Mouse (Mus musculus): ENCODE measurements at regions not wholly inside any gene's neighbourhood (a gene's known extent, or its start where the extent isn't known, plus 50 kb on each side); places are given as distances from the start of the nearest gene placed in this dataset.
A peak's percentile ranks its signal among the peaks of the same experiment; 100 is the strongest.

GRCm38 (mm10) chr9:59232682-59233081, 58.7 kb upstream of the Adpgk start:
- intact Hi-C loops (cut with DNase I) = no loop called here
- DNase-seq (ENCODE audit: low spot score in 2 of 2) = peak; percentile 26 to 49

DNA sequence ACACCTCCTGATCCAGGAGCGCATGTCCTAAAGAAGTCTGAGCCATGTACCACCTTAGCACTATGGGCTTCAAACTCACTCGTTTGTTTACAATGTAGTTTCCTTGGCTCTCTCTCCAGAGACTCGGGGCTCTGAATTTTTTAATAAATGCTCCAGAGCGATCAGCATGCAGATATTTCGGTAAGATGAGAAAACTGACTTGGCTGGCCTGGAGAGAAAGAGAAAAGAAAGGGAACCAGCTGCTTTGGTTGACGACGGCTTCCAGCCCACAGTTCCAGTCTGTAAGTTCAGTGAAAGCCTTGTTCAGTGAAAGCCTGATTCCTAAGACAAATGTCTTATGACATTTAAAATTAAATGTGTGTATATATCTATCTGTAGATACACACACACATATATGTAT, 59.4 kb upstream of the Adpgk start:
- no peak for DNase-seq (ENCODE audit: low spot score in 2 of 2)
- intact Hi-C loops (cut with DNase I) = no loop called here

- intact Hi-C loops (cut with DNase I) = no loop called here
These were observed 60.2 kb upstream of the Adpgk start for GRCm38 (mm10) chr9:59231186-59231585.

DNA sequence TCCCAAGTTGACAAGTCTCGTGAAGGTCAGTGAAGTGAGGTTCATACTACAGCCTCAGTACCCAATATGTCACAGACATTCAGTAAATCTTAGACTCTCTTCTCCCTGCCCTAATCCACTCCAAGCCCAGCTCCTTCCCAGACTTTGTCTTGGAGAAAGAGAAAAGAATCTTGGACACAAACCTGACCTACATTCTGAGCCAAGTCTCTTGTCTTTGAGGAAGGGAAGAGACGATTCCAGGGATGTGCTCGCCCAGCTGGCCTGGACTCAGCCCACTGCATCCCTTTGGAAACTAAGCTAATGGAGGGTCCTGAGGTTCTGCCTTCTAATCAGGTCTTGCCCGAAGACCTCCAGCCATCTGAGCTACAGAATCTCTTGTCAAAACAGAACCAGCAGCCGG, 61.2 kb upstream of the Adpgk start:
- intact Hi-C loops (cut with DNase I) = no loop called here
- DNase-seq (ENCODE audit: low spot score in 2 of 2) = no peak

More at GRCm38 (mm10) chr9:59231186-59231585, 60.2 kb upstream of the Adpgk start:
- DNase-seq (ENCODE audit: low spot score in 2 of 2) = no peak

DNA sequence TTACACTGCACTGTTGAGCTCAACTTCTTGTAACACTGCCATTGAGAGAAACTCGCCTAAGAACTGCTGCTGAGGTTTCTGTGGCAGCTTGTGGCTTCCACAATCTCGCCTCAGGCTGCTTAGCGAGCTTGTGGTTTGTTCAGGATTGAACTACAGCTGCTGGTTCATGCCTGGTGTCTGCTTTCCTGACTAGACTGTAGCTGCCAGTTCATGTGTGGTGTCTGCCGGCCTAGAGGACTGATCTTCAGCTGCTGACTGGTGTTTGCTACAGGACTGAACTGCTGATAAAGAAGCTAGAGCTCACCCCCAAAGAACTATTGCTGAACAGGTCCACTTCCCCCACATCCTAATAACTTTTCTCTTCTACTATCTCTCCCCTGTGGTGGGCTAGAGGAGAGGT, 63.4 kb upstream of the Adpgk start:
- no peak for DNase-seq (ENCODE audit: low spot score in 2 of 2)
- intact Hi-C loops (cut with DNase I) = no loop called here

- intact Hi-C loops (cut with DNase I) = no loop called here
- DNase-seq (ENCODE audit: low spot score in 2 of 2) = no peak
These were observed 65.0 kb upstream of the Adpgk start for GRCm38 (mm10) chr9:59226361-59226760.

- DNase-seq (ENCODE audit: low spot score in 2 of 2) = no peak
- intact Hi-C loops (cut with DNase I) = no loop called here
These were observed 72.1 kb upstream of the Adpgk start for GRCm38 (mm10) chr9:59219277-59219676.

GRCm38 (mm10) chr9:59202654-59203514, 88.5 kb upstream of the Adpgk start:
- DNase-seq (ENCODE audit: low spot score in 2 of 2) = no peak
- intact Hi-C loops (cut with DNase I) = no loop called here

- intact Hi-C loops (cut with DNase I) = loop anchor here (5.0 kb wide), 1 partner anchor 162 kb away; the partner anchor contains the start of gene Neo1
- no peak for DNase-seq (ENCODE audit: low spot score in 2 of 2)
These were observed 91.7 kb upstream of the Adpgk start for GRCm38 (mm10) chr9:59199495-59200196.

DNA sequence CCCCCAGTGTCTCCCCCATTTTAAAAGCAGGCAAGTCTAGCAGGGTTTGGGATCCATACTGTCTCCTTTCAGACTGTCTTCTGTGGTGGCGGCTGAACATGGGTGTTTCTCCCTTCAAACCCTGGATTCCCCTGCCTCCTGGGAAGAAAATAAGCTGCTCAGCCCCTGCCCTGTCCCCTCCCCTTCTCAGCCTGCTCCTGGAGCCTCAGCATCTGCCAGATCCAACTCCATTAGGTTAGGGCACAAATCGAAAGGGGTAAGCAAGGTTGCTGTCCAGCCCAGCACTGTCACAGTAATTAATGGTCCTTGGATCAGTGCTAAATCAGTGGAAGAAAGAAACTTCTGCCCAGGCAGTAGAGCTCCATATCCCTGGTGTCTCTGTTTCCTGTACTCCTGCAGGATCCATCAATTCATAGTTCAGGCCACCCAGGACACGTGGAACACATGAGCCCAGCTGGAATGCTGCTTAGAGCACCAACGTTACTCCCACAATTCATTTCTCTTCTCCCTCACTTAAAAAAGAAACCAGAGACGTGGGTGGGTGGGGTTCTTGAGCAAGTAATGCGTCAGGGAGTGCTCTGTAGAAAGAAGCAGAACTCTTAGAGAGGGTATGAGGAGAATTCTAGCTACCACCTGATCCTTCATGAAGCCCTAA, 93.0 kb upstream of the Adpgk start:
- DNase-seq (ENCODE audit: low spot score in 2 of 2) = peak; percentile 30 to 46
- intact Hi-C loops (cut with DNase I) = loop anchor here (5.0 kb wide), 1 partner anchor 161 kb away; the partner anchor contains the start of gene Neo1

- intact Hi-C loops (cut with DNase I) = loop anchor here (5.0 kb wide), 1 partner anchor 160 kb away; the partner anchor contains the start of gene Neo1
- peak; percentile 71 to 83 for DNase-seq (ENCODE audit: low spot score in 2 of 2)
These were observed 93.9 kb upstream of the Adpgk start for GRCm38 (mm10) chr9:59197506-59197905.

- no peak for DNase-seq (ENCODE audit: low spot score in 2 of 2)
- intact Hi-C loops (cut with DNase I) = no loop called here
These were observed 97.4 kb upstream of the Adpgk start for GRCm38 (mm10) chr9:59193971-59194370.

- no peak for DNase-seq (ENCODE audit: low spot score in 2 of 2)
- intact Hi-C loops (cut with DNase I) = no loop called here
These were observed 102.2 kb upstream of the Adpgk start for GRCm38 (mm10) chr9:59189141-59189540.

GRCm38 (mm10) chr9:59188411-59188810, 102.9 kb upstream of the Adpgk start:
- DNase-seq (ENCODE audit: low spot score in 2 of 2) = no peak
- intact Hi-C loops (cut with DNase I) = no loop called here

DNA sequence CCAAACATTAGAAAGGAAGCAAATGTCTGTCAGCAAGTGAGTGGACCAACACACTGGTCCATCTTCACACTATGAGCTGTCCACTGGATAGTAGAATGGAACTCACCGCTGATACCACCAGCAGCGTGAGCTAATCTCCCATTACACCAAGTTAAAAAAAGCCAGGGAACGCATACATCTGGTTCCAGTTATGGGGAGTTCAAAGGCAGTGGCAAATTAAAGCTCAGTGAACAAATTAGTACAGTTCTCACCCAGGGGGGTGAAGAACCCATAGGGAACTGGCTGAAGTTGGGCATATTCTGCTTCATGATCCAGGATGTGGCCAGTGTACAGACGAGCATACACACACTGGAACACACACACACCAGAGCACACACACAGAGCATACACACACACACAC, 105.0 kb upstream of the Adpgk start:
- no peak for DNase-seq (ENCODE audit: low spot score in 2 of 2)

GRCm38 (mm10) chr9:59184089-59184488, 107.3 kb upstream of the Adpgk start:
- intact Hi-C loops (cut with DNase I) = no loop called here
- no peak for DNase-seq (ENCODE audit: low spot score in 2 of 2)

More for the DNA sequence above, 105.0 kb upstream of the Adpgk start:
- intact Hi-C loops (cut with DNase I) = no loop called here

GRCm38 (mm10) chr9:59182906-59183305, 108.5 kb upstream of the Adpgk start:
- intact Hi-C loops (cut with DNase I) = no loop called here
- DNase-seq (ENCODE audit: low spot score in 2 of 2) = no peak

GRCm38 (mm10) chr9:59182490-59182889, 108.9 kb upstream of the Adpgk start:
- intact Hi-C loops (cut with DNase I) = no loop called here
- peak; percentile 61 to 69 for DNase-seq (ENCODE audit: low spot score in 2 of 2)

DNA sequence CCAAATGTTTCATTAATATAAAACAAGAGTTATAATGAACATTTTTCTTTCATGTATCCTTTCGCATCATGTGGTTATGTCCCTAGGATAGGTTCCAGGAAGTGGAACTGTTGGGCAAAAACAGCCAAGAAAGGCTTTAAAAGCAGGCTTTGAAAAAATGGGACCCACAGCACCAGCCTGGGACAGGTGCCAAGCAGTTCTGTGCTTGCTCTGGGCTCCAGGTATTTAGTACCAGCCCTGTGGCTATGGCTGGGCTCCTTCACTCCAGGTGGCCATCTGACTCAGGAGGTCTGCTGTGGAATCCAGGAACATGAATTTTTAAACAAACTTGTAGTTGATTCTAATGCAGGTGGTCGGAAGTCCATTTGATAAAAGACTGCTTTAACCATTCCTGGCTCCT, 119.8 kb upstream of the Adpgk start:
- intact Hi-C loops (cut with DNase I) = no loop called here
- no peak for DNase-seq (ENCODE audit: low spot score in 2 of 2)

GRCm38 (mm10) chr9:59163390-59163976, 127.2 kb upstream of the Neo1 start:
- intact Hi-C loops (cut with DNase I) = no loop called here
- no peak for DNase-seq (ENCODE audit: low spot score in 2 of 2)
